Mouse (Mus musculus) stomach, postnatal 0 days (tissue): Measurements from ENCODE around the gene Wdr66. TPM values are rescaled to one million over a fixed set of nuclear protein-coding genes. Genes with fewer than 3 reads are reported as not detected.

Source experiments
- ATAC-seq: fragments of 200-750 bp; cut with Nextera tagmentation; 2 replicates; pipeline ENCODE4 v1.8.0; 2017; ENCODE audit not compliant: low FRiP score, low TSS enrichment
- DNase-seq: peaks from one replicate; pipeline ENCODE4 v3.0.0-alpha.2; 2016; ENCODE audit warnings: low spot score
- H3K27ac ChIP-seq: fragments of 300-500 bp; sonication (generic); replicated peaks from 2 replicates; pipeline ENCODE4 v1.5.1; 2014; ENCODE audit warnings: mild to moderate bottlenecking, control low read depth
- H3K27me3 ChIP-seq: fragments of 300-500 bp; sonication (generic); 2 replicates; pipeline ENCODE4 v1.6.1; 2014; ENCODE audit warnings: low read length; ENCODE audit not compliant: control insufficient read depth, insufficient read depth
- H3K36me3 ChIP-seq: fragments of 300-500 bp; sonication (generic); 2 replicates; pipeline ENCODE4 v1.6.1; 2014; ENCODE audit warnings: low read length, mixed read lengths; ENCODE audit not compliant: control insufficient read depth, insufficient read depth
- H3K4me1 ChIP-seq: fragments of 300-500 bp; sonication (generic); replicated peaks from 2 replicates; pipeline ENCODE4 v1.6.1; 2014; ENCODE audit warnings: antibody characterized with exemption; ENCODE audit not compliant: control insufficient read depth, insufficient read depth
- H3K4me2 ChIP-seq: fragments of 300-500 bp; sonication (generic); replicated peaks from 2 replicates; pipeline ENCODE4 v1.6.1; 2014; ENCODE audit warnings: low read depth, mild to moderate bottlenecking, control low read depth, moderate library complexity
- H3K4me3 ChIP-seq: fragments of 300-500 bp; sonication (generic); 2 replicates; pipeline ENCODE4 v1.5.1; 2014; ENCODE audit warnings: low read depth, low read length, control low read depth
- H3K9ac ChIP-seq: fragments of 300-500 bp; sonication (generic); 2 replicates; pipeline ENCODE4 v1.6.1; 2014; ENCODE audit warnings: mild to moderate bottlenecking, low read length, control low read depth, mixed read lengths
- H3K9me3 ChIP-seq: fragments of 300-500 bp; sonication (generic); 2 replicates; pipeline ENCODE4 v1.6.1; 2016; ENCODE audit warnings: low read length; ENCODE audit not compliant: control insufficient read depth
- CTCF ChIP-seq: IDR thresholded peaks from 2 replicates; pipeline ENCODE4 v1.5.1; 2016; ENCODE audit warnings: antibody characterized with exemption, low read depth, mild to moderate bottlenecking, moderate library complexity
- EP300 ChIP-seq: optimal IDR thresholded peaks from 2 replicates; pipeline ENCODE3; 2016; ENCODE audit warnings: antibody characterized with exemption
- WGBS: fragments of 180-500 bp; shearing (Covaris S2); extraction: QIAGEN DNeasy Blood & Tissue Kit; methylation state at CpG from one replicate; pipeline ENCODE4 v1.1.7; 2014; 5-methylcytosine and 5-hydroxymethylcytosine counted together
- polyA plus RNA-seq: library from polyadenylated mRNA; unstranded; fragments of >200 nt; fragmentation: Nextera tagmentation; extraction: Ambion mirVana; gene quantifications from 2 replicates; pipeline ENCODE4 v1.2.1, GENCODE M21; 2015

The Wdr66 gene
- polyA plus RNA-seq, 1 experiment from 2014 or later, result 0.30 TPM

DNA sequence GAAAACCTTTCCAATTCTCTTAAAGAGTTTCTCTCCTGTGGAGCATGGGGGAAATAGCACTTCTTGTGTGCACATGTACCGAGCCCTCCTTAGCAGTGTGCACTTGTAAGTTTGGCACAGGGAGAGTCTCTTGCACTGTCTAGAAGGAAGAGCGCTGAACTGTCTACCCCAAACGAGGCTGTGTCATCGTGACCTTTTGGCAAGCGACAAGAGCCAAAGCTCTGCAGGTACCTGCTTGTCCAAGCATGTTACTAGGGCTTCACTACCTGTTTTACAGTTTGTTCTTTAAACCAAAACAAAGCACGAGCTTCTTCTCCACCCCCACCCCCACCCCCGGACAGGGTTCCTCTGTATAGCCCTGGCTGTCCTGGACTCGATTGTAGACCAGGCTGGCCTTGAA is 75.8 kb downstream of the Wdr66 start:
- Histone ChIP-seq H3K9ac (no peak overlapping the region), H3K9me3 (no peaks in the 10 kb centered on the region), H3K27me3 (no peaks in the 10 kb centered on the region), H3K4me1 (no peaks in the 10 kb centered on the region), H3K4me3 (no peak overlapping the region), H3K27ac (no peak overlapping the region), H3K4me2 (no peak overlapping the region), H3K36me3 (no peaks in the 10 kb centered on the region)
- WGBS, result 68% methylated on average over 8 of the region's 8 CpGs
- DNase-seq (no peak), ATAC-seq (no peak)
- no peak for TF ChIP-seq CTCF
- no peak for TF ChIP-seq EP300

DNA sequence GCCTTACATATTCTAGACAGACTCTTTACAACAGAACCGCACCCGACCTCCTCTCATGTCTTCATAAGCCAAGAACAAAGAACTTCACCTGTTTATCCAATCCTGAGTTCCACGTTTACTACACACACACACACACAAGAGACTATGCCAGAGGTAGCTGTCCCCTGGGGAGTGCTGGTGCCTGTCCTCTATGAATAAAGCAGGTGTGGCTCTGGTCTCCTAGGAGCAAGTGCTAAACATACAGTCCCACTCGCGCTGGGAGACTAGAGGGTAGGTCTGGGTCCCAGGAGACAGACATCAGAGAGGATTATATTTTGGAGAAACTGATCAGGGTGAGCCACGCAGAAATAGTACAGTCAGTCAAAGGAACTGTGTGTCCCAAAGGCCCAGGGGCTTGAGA is 81.7 kb downstream of the Wdr66 start:
- no peak for ATAC-seq
- H3K4me2 ChIP-seq, result no peak overlapping the region
- no peak for TF ChIP-seq CTCF
- no peak for TF ChIP-seq EP300

DNA sequence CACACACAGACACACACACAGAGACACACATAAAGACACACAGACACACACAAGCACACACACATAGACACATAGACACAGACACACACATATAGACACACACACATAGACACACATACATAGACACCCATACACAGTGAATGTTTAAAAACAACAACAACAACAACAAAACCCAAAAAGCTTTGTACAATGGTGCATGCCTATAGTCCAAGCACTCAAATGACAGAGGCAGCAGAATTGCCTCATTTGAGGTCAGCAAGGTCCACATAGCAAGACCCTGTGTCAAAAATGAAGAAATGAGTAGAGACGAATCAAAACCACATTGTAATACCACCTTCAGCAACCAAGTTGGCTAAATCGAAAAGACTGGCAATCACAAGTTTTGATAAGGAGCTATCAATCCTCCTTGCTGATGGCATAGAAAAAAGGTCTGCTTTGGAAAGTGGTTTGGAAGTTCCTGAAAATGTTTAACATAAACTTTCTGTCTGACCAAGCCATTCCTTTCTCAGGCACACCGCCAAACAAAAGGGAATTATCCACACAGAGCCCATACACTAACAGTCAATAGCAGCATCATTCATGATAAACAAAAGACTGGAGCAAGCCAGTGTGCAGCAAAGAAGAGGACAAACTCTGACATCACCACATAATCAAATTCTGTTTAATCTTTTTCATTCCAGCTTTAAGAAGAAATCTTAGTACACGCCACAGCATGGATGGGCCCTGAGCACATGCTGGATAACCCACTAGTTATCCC is 84.5 kb downstream of the Wdr66 start:
- ATAC-seq (no peak), DNase-seq (no peak)
- no peak overlapping the region for H3K27ac ChIP-seq
- WGBS, result 46% methylated on average over 4 of the region's 4 CpGs
- no peaks in the 10 kb centered on the region for H3K36me3 ChIP-seq
- H3K9ac ChIP-seq, result no peak overlapping the region
- no peak for TF ChIP-seq EP300
- TF ChIP-seq CTCF, result no peak
- H3K4me1 ChIP-seq, result no peaks in the 10 kb centered on the region
- no peak overlapping the region for H3K4me2 ChIP-seq
- H3K4me3 ChIP-seq, result no peak overlapping the region
- no peaks in the 10 kb centered on the region for H3K27me3 ChIP-seq
- H3K9me3 ChIP-seq, result no peaks in the 10 kb centered on the region

More for the DNA sequence above, 81.7 kb downstream of the Wdr66 start:
- DNase-seq, result no peak
- H3K27me3 ChIP-seq, result no peaks in the 10 kb centered on the region
- H3K27ac ChIP-seq, result no peak overlapping the region
- no peaks in the 10 kb centered on the region for H3K4me1 ChIP-seq
- 69% methylated on average over 6 of the region's 6 CpGs for WGBS
- no peak overlapping the region for H3K4me3 ChIP-seq
- H3K9me3 ChIP-seq, result no peaks in the 10 kb centered on the region
- H3K9ac ChIP-seq, result no peak overlapping the region
- no peaks in the 10 kb centered on the region for H3K36me3 ChIP-seq

DNA sequence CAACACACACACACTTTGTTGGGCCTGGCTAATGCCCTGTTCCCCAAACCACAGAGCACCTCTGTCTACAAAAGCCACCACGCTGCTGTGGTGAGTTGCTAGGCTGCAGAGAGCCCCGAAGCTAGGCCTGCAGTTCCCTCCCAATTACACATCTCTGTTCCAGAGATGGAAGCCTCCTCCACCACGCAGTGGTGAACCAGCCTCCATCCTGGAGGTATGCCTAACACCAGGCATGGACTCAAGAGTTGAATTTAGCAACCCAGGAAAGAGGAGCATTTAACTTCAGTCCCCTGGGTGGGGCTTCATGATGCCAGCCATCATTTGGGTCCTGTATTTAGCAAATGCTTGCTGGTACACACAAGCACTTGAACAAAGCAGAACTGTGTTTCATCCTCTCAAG is 86.6 kb downstream of the Wdr66 start:
- DNase-seq, result no peak
- Histone ChIP-seq H3K9ac (no peak overlapping the region), H3K4me2 (no peak overlapping the region), H3K4me1 (no peaks in the 10 kb centered on the region), H3K9me3 (no peaks in the 10 kb centered on the region), H3K4me3 (no peak overlapping the region), H3K36me3 (no peaks in the 10 kb centered on the region), H3K27ac (no peak overlapping the region), H3K27me3 (no peaks in the 10 kb centered on the region)
- no peak for TF ChIP-seq EP300
- TF ChIP-seq CTCF, result no peak
- WGBS, result 74% methylated on average over 3 of the region's 3 CpGs
- no peak for ATAC-seq

DNA sequence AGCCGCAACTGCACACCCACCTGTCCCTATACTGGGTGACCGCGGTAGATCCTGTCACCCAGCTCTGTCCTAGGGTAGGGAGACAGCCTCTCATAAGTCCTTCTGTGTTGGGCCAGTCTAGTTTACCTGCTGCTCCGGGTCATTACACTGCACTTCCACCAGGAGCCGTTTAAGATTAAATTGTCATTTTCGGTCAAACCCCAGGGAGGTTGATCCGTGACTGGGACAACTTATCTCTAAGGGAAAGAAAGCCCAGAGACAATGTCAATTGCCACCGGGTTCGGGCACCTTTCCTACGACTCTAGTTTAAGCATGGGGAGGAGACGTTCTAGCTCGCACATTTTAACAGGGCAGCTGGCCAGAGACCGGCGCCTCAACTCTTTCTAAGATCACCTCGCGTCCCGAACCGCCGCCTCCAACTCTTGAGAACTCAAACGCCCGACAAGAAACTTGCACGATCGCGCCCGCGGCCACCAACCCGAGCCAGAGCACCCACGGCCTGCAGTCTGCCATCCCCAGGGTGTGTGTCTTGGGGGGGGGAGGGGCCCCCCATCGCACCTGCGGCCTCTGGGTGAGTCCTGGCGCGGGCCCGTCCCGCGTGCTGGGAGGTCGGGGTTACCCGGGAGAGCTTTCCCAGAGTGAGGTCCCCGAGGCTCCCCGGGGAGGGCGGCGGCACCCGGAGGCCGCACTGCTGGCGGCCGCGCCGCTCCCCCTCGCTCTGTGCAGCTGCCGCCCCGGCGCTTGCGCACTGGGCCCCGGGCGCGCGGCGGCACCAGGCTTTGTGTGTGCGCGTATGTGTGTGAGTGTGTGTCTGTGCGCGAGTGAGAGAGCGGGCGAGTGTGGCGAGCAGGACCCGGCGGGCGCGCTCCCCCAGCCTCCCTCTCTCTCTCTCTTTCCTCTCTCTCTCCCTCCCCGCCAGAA is 92.1 kb downstream of the Wdr66 start, which contains the start of gene Bcl7a:
Bcl7a (plus strand) TSS at position 128 of the 921 bp plus-strand sequence.
- TF ChIP-seq EP300, result no peak
- peak; percentile 60 for TF ChIP-seq CTCF
- H3K36me3 ChIP-seq, result no peaks in the 10 kb centered on the region
- ATAC-seq (peak; percentile 83), DNase-seq (peak; percentile 89)
- peak within 1 kb of the TSS; percentile 88 for H3K4me3 ChIP-seq
- peak within 1 kb of the TSS; percentile 96 for H3K27ac ChIP-seq
- H3K4me1 ChIP-seq, result 0 out of 2 replicates have a peak, but pooled peaks cover 2% of the 10 kb centered on the region
- no peaks in the 10 kb centered on the region for H3K27me3 ChIP-seq
- WGBS, result 1% methylated on average over 52 of the region's 69 CpGs
- no peaks in the 10 kb centered on the region for H3K9me3 ChIP-seq
- H3K4me2 ChIP-seq, result peak within 1 kb of the TSS; percentile 93
- H3K9ac ChIP-seq, result peak within 1 kb of the TSS; percentile 87
